Mouse (Mus musculus) natural killer cell, adult 2 months (primary cell): ENCODE measurements around the gene Cln3.

Experiments
- DNase-seq, 2 experiments: peaks; one replicate each; pipeline ENCODE4 v3.0.0; 2022; ENCODE audit warnings: low spot score in 2 of 2

The Cln3 gene

GRCm38 (mm10) chr7:126594862-126595561, 9.4 kb upstream of the Cln3 start, which contains the start of gene Il27:
TSS of gene Il27 (minus strand) at chr7:126594941.
- no peak for DNase-seq

GRCm38 (mm10) chr7:126587779-126588178, 2.2 kb upstream of the Cln3 start:
- no peak for DNase-seq

GRCm38 (mm10) chr7:126586839-126587238, 1.2 kb upstream of the Cln3 start:
- DNase-seq: no peak

GRCm38 (mm10) chr7:126584506-126584977, 1.1 kb downstream of the Cln3 start, which contains the start of gene Apobr:
TSS of gene Apobr (plus strand) at chr7:126584942.
- peak; percentile 58 to 71 for DNase-seq

- DNase-seq: no peak
Measured at GRCm38 (mm10) chr7:126583761-126584160, 1.9 kb downstream of the Cln3 start.

- peak; percentile 78 to 86 for DNase-seq
Measured at GRCm38 (mm10) chr7:126583251-126583709, 2.3 kb downstream of the Cln3 start.

GRCm38 (mm10) chr7:126582759-126583158, 2.9 kb downstream of the Cln3 start:
- DNase-seq: no peak

GRCm38 (mm10) chr7:126581661-126582060, 4.0 kb downstream of the Cln3 start:
- no peak for DNase-seq

- peak; percentile 34 to 51 for DNase-seq
Measured at GRCm38 (mm10) chr7:126579172-126579571, 6.4 kb downstream of the Cln3 start.

GRCm38 (mm10) chr7:126576946-126577345, 8.7 kb downstream of the Cln3 start:
- peak; percentile 44 to 57 for DNase-seq

- DNase-seq: peak; percentile 78 to 82
Measured at GRCm38 (mm10) chr7:126566094-126566765, 19.4 kb downstream of the Cln3 start, which contains the start of gene Eif3c. TSS of gene Eif3c (minus strand) at chr7:126566411.

- DNase-seq: no peak
Measured at GRCm38 (mm10) chr7:126565693-126566092, 19.9 kb downstream of the Cln3 start.

- DNase-seq: no peak
Measured at GRCm38 (mm10) chr7:126556635-126557034, 29.0 kb downstream of the Cln3 start.

GRCm38 (mm10) chr7:126554796-126555195, 30.8 kb downstream of the Cln3 start:
- peak; percentile 11 to 26 for DNase-seq

GRCm38 (mm10) chr7:126545631-126546030, 40.0 kb downstream of the Cln3 start:
- DNase-seq: no peak

GRCm38 (mm10) chr7:126541661-126542060, 44.0 kb downstream of the Cln3 start:
- DNase-seq: no peak

- DNase-seq: peak; percentile 39 to 42
Measured at GRCm38 (mm10) chr7:126537820-126538585, 47.6 kb downstream of the Cln3 start.

- no peak for DNase-seq
Measured at GRCm38 (mm10) chr7:126536466-126536865, 49.2 kb downstream of the Cln3 start.

GRCm38 (mm10) chr7:126535766-126536165, 49.9 kb downstream of the Cln3 start:
- DNase-seq: no peak

GRCm38 (mm10) chr7:126533434-126533833, 52.2 kb downstream of the Cln3 start:
- no peak for DNase-seq

- peak; percentile 18 to 24 for DNase-seq
Measured at GRCm38 (mm10) chr7:126528166-126528577, 57.4 kb downstream of the Cln3 start.

- DNase-seq: no peak
Measured at GRCm38 (mm10) chr7:126523316-126523715, 62.3 kb downstream of the Cln3 start.
